Mouse (Mus musculus) forebrain, postnatal 0 days (tissue): ENCODE measurements at regions not wholly inside any gene's neighbourhood (a gene's known extent, or its start where the extent isn't known, plus 50 kb on each side); places are given as distances from the start of the nearest gene placed in this dataset.

Source experiments
- ATAC-seq: fragments of 200-750 bp; cut with Nextera tagmentation; 2 replicates; pipeline ENCODE4 v1.8.0; 2017; ENCODE audit warnings: mild to moderate bottlenecking, moderate library complexity
- DNase-seq: peaks from one replicate; pipeline ENCODE4 v3.0.0-alpha.2; 2015
- H3K27ac ChIP-seq: fragments of 300-500 bp; sonication (generic); 2 replicates; pipeline ENCODE4 v1.5.1; 2014; ENCODE audit warnings: low read depth, mild to moderate bottlenecking, antibody characterized with exemption, low read length, moderate library complexity, mixed read lengths
- H3K27me3 ChIP-seq: fragments of 300-500 bp; sonication (generic); 2 replicates; pipeline ENCODE4 v1.6.1; 2014; ENCODE audit warnings: mild to moderate bottlenecking, low read length, mixed read lengths; ENCODE audit not compliant: insufficient read depth
- H3K36me3 ChIP-seq: fragments of 300-500 bp; sonication (generic); 2 replicates; pipeline ENCODE4 v1.6.1; 2014; ENCODE audit warnings: mild to moderate bottlenecking, moderate library complexity; ENCODE audit not compliant: insufficient read depth
- H3K4me1 ChIP-seq: fragments of 300-500 bp; sonication (generic); 2 replicates; pipeline ENCODE4 v1.6.1; 2014; ENCODE audit warnings: antibody characterized with exemption; ENCODE audit not compliant: insufficient read depth
- H3K4me2 ChIP-seq: fragments of 300-500 bp; sonication (generic); 2 replicates; pipeline ENCODE4 v1.6.1; 2014; ENCODE audit warnings: low read depth, mild to moderate bottlenecking, moderate library complexity
- H3K4me3 ChIP-seq: fragments of 300-500 bp; sonication (generic); 2 replicates; pipeline ENCODE4 v1.5.1; 2014; ENCODE audit warnings: low read depth, low read length, mixed read lengths
- H3K9ac ChIP-seq: fragments of 300-500 bp; sonication (generic); 2 replicates; pipeline ENCODE4 v1.6.1; 2014; ENCODE audit warnings: mild to moderate bottlenecking
- H3K9me3 ChIP-seq: fragments of 300-500 bp; sonication (generic); 2 replicates; pipeline ENCODE4 v1.6.1; 2016; ENCODE audit warnings: low read length
- CTCF ChIP-seq: sonication (generic); IDR thresholded peaks from 2 replicates; pipeline ENCODE4 v1.5.1; 2016; ENCODE audit warnings: antibody characterized with exemption, control low read depth, low read depth
- WGBS: fragments of 180-500 bp; shearing (Covaris S2); extraction: QIAGEN DNeasy Blood & Tissue Kit; methylation state at CpG from one replicate; pipeline ENCODE4 v1.1.7; 2014; 5-methylcytosine and 5-hydroxymethylcytosine counted together

GRCm38 (mm10) chr11:20472336-20472735, 70.7 kb upstream of the Sertad2 start:
- Histone ChIP-seq H3K4me1 (no peaks in the 10 kb centered on the region), H3K36me3 (no peaks in the 10 kb centered on the region), H3K9ac (no peak overlapping the region), H3K4me2 (no peak overlapping the region), H3K27ac (no peak overlapping the region), H3K4me3 (no peak overlapping the region), H3K9me3 (no peaks in the 10 kb centered on the region), H3K27me3 (no peaks in the 10 kb centered on the region)
- 71% methylated on average over 1 of the region's 1 CpGs for WGBS
- no peak for TF ChIP-seq CTCF
- DNase-seq (no peak), ATAC-seq (no peak)

- H3K9ac ChIP-seq, result no peak overlapping the region
- H3K4me3 ChIP-seq, result no peak overlapping the region
- no peaks in the 10 kb centered on the region for H3K9me3 ChIP-seq
- ATAC-seq, result no peak
- no peaks in the 10 kb centered on the region for H3K4me1 ChIP-seq
- DNase-seq, result no peak
- H3K36me3 ChIP-seq, result no peaks in the 10 kb centered on the region
- no peak for TF ChIP-seq CTCF
- WGBS, result 83% methylated on average over 7 of the region's 7 CpGs
- no peak overlapping the region for H3K27ac ChIP-seq
- H3K27me3 ChIP-seq, result no peaks in the 10 kb centered on the region
- H3K4me2 ChIP-seq, result no peak overlapping the region
Observed at GRCm38 (mm10) chr11:20475629-20476028, 67.4 kb upstream of the Sertad2 start.

DNA sequence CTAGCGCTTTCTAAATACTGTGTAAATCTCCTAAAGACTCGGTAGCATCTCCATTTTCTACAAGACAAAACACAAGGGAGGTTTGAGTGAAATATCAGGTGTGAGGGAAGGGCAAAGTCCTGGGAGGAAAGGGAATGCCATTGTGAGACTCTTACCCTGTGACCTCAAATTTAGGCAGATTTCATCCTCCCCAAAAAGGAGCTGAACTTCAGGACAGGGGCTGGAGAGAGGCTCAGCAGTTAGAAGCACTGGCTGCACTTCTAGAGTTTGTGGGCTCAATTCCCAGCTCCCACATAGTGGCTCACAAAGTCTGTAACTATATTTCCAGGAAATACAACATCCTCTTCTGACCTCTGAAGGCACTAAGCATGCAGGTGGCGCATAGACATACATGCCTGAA, 66.6 kb upstream of the Sertad2 start:
- no peak for DNase-seq
- H3K9ac ChIP-seq, result no peak overlapping the region
- 84% methylated on average over 3 of the region's 3 CpGs for WGBS
- H3K4me3 ChIP-seq, result no peak overlapping the region
- no peak overlapping the region for H3K27ac ChIP-seq
- H3K4me2 ChIP-seq, result no peak overlapping the region
- no peak for TF ChIP-seq CTCF
- H3K4me1 ChIP-seq, result no peaks in the 10 kb centered on the region
- no peaks in the 10 kb centered on the region for H3K9me3 ChIP-seq
- ATAC-seq, result no peak
- no peaks in the 10 kb centered on the region for H3K27me3 ChIP-seq
- no peaks in the 10 kb centered on the region for H3K36me3 ChIP-seq

- H3K36me3 ChIP-seq, result no peaks in the 10 kb centered on the region
- no peak overlapping the region for H3K9ac ChIP-seq
- 0 out of 2 replicates have a peak overlapping the region, but pooled peaks have one; percentile 10 for H3K4me2 ChIP-seq
- no peaks in the 10 kb centered on the region for H3K9me3 ChIP-seq
- H3K27ac ChIP-seq, result no peak overlapping the region
- no peaks in the 10 kb centered on the region for H3K27me3 ChIP-seq
- H3K4me3 ChIP-seq, result no peak overlapping the region
- TF ChIP-seq CTCF, result peak; percentile 26
- ATAC-seq (peak; percentile 76), DNase-seq (peak; percentile 49)
- WGBS, result 11% methylated on average over 19 of the region's 19 CpGs
- no peaks in the 10 kb centered on the region for H3K4me1 ChIP-seq
Observed at GRCm38 (mm10) chr11:20477183-20478037, 65.6 kb upstream of the Sertad2 start.

GRCm38 (mm10) chr11:20480632-20481031, 62.4 kb upstream of the Sertad2 start:
- no peaks in the 10 kb centered on the region for H3K4me1 ChIP-seq
- no peak overlapping the region for H3K4me2 ChIP-seq
- no peaks in the 10 kb centered on the region for H3K36me3 ChIP-seq
- DNase-seq (no peak), ATAC-seq (no peak)
- 92% methylated on average over 3 of the region's 3 CpGs for WGBS
- no peak overlapping the region for H3K27ac ChIP-seq
- H3K9ac ChIP-seq, result no peak overlapping the region
- H3K27me3 ChIP-seq, result no peaks in the 10 kb centered on the region
- no peaks in the 10 kb centered on the region for H3K9me3 ChIP-seq
- H3K4me3 ChIP-seq, result no peak overlapping the region
- no peak for TF ChIP-seq CTCF

GRCm38 (mm10) chr11:20485371-20485770, 57.7 kb upstream of the Sertad2 start:
- no peak overlapping the region for H3K9ac ChIP-seq
- H3K9me3 ChIP-seq, result no peaks in the 10 kb centered on the region
- no peaks in the 10 kb centered on the region for H3K27me3 ChIP-seq
- no peak overlapping the region for H3K4me2 ChIP-seq
- H3K27ac ChIP-seq, result no peak overlapping the region
- DNase-seq (no peak), ATAC-seq (no peak)
- WGBS, result 82% methylated on average over 2 of the region's 2 CpGs
- H3K4me3 ChIP-seq, result no peak overlapping the region
- no peaks in the 10 kb centered on the region for H3K4me1 ChIP-seq
- H3K36me3 ChIP-seq, result no peaks in the 10 kb centered on the region
- TF ChIP-seq CTCF, result no peak
